Mouse (Mus musculus) neural tube, embryonic 13.5 days (tissue): ENCODE data around the gene Zg16. TPM values are rescaled to one million over a fixed set of nuclear protein-coding genes. Genes with fewer than 3 reads are reported as not detected.

Source experiments
- ATAC-seq: fragments of 200-750 bp; cut with Nextera tagmentation; 2 replicates; pipeline ENCODE4 v1.8.0; 2017; ENCODE audit warnings: low read depth, mild to moderate bottlenecking, moderate TSS enrichment, moderate library complexity
- H3K27ac ChIP-seq: fragments of 300-500 bp; sonication (generic); replicated peaks from 2 replicates; pipeline ENCODE4 v1.5.1; 2015; ENCODE audit warnings: moderate library complexity, mild to moderate bottlenecking, inconsistent platforms
- H3K27me3 ChIP-seq: fragments of 300-500 bp; sonication (generic); 2 replicates; pipeline ENCODE4 v1.6.1; 2015; ENCODE audit warnings: mild to moderate bottlenecking, inconsistent platforms
- H3K36me3 ChIP-seq: fragments of 300-500 bp; sonication (generic); 2 replicates; pipeline ENCODE4 v1.6.1; 2015; ENCODE audit warnings: mild to moderate bottlenecking, inconsistent platforms
- H3K4me1 ChIP-seq: fragments of 300-500 bp; sonication (generic); replicated peaks from 2 replicates; pipeline ENCODE4 v1.6.1; 2015; ENCODE audit warnings: inconsistent platforms
- H3K4me2 ChIP-seq: fragments of 300-500 bp; sonication (generic); 2 replicates; pipeline ENCODE4 v1.6.1; 2015; ENCODE audit warnings: inconsistent platforms, mild to moderate bottlenecking, moderate library complexity
- H3K4me3 ChIP-seq: fragments of 300-500 bp; sonication (generic); 2 replicates; pipeline ENCODE4 v1.5.1; 2015; ENCODE audit warnings: mild to moderate bottlenecking, inconsistent platforms
- H3K9ac ChIP-seq: fragments of 300-500 bp; sonication (generic); 2 replicates; pipeline ENCODE4 v1.6.1; 2015; ENCODE audit warnings: moderate library complexity, mild to moderate bottlenecking, inconsistent platforms
- H3K9me3 ChIP-seq: fragments of 300-500 bp; sonication (generic); 2 replicates; pipeline ENCODE4 v1.6.1; 2016; ENCODE audit warnings: inconsistent platforms
- WGBS: fragments of 180-500 bp; shearing (Covaris S2); methylation state at CpG from one replicate; pipeline ENCODE4 v1.1.7; 2015; 5-methylcytosine and 5-hydroxymethylcytosine counted together
- polyA plus RNA-seq: library from polyadenylated mRNA; unstranded; fragments of >200 nt; fragmentation: Nextera tagmentation; extraction: Ambion mirVana; gene quantifications from 2 replicates; pipeline ENCODE4 v1.2.1, GENCODE M21; 2015

Gene Zg16
- polyA plus RNA-seq, 1 experiment from 2014 or later = not detected

DNA sequence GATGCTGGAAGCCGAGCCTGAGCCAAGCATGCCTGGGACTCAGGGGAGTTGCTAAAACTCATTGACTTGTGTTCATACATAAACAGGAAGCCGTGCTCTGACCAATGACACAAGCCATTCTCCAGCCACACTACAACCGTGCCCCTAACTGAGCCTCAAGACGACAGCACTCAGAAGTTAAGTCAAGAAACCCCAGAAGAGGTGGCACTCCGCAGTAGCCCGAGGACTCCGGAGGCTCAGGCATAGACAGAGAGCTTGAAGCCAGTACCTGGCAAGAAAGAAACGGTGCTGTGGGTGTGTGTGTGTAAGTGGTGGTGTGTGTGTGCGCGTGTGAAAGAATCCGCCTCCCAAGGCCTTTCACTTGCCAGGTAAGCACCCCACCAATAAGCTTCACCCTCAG, 27.8 kb upstream of the Zg16 start:
- Histone ChIP-seq H3K4me3 (no peak overlapping the region), H3K36me3 (no peaks in the 10 kb centered on the region), H3K9ac (no peak overlapping the region), H3K4me1 (peaks cover 12% of the 10 kb centered on the region), H3K4me2 (no peak overlapping the region), H3K9me3 (no peaks in the 10 kb centered on the region), H3K27ac (no peak overlapping the region), H3K27me3 (peaks cover 2% of the 10 kb centered on the region; the same call in 1 of the 2 replicates)
- no peak for ATAC-seq
- 88% methylated on average over 11 of the region's 11 CpGs for WGBS

DNA sequence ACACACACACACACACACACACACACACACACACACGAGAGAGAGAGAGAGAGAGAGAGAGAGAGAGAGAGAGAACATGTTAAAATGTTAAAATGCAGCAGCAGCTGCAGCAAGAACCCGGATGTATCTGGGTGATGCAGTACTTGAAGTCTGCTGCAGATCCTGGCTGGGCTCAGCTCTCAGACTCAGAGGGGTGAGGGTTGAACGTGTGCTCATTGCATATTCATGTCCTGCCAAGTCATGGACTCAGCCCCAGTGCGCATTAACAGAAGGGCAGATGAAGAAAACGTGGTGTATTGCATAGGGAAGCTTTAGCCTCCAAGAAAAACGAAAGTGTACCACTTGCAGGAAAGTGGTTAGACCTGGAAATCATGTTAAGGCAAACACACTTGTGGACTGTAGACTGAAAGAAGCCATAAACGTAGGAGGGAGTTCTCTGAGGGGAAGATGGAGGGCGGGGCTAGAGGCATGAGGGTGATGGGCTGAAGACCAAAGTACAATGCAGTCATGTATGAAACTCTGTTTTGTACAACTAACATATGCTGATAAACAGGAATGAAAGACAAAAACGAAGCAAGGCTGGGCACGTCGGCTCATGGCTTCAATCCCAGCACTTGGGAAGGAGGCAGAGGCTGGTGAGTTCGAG, 26.6 kb upstream of the Zg16 start:
- 49% methylated on average over 12 of the region's 12 CpGs for WGBS
- no peaks in the 10 kb centered on the region for H3K36me3 ChIP-seq

DNA sequence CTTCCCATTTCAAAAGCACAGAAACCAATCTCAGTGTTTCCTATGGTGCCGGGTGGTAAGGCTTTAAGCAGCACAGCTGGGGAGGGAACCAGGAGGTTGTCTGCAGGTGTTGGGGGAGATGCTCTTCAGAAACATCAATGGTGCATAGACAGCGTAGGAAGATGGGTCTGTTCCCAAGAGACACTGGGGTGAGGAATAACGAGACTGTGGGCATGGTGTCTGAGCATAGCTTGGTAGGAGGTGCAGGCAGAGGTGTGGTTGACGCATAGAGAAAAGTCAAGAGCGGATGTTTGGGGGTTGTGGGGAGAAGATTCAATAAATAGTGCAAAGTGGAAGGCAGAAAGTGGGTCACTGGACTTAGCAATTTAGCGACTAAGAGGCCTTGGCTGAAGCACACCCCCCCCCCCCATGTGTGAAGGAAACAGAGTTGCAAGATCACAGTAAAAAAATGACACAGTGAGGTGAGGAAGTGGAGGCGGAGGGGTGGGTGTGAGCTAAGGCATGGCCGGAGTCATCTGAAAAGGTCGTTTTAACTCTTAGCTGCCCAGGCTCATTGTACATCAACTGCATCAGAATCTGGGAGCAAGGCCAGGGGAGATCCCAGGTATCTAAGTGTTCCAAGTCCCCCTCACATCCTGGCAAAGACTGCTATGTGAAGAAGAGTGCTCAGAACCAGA, 25.9 kb upstream of the Zg16 start:
- no peak for ATAC-seq

More for the DNA sequence above, 26.6 kb upstream of the Zg16 start:
- H3K4me3 ChIP-seq = no peak overlapping the region
- H3K27me3 ChIP-seq = no peaks in the 10 kb centered on the region
- no peak overlapping the region for H3K9ac ChIP-seq
- ATAC-seq = no peak
- H3K4me1 ChIP-seq = peaks cover 12% of the 10 kb centered on the region
- H3K27ac ChIP-seq = no peak overlapping the region
- H3K4me2 ChIP-seq = no peak overlapping the region
- no peaks in the 10 kb centered on the region for H3K9me3 ChIP-seq

DNA sequence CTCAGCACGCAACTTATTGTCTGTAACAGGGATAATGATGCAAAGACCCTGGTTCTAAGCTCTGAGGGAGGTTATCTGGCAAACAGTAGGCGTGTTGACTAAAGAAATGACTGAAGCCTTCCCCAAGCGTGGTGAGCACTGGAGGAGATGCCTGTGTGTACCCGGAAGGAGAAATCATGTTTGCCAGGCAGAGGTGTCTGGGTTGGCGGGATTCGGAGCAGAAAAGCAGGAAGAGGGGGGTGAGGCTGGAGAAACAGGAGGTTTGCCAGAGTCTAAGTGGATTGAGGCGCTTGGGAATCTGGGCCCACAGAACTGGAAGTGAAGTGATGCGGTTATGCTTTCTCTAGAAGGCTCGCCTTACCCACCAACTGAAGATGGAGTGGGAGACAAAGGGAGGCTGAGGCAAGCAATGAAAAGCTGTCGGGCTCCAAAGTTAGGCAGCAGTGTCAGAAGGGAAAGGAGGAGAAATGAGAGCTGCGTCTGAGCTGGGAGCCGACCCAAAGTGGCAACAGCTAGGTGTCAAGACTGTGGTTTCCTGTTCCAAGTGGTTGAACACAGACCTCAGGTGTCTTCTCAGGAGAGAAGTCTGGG, 25.2 kb upstream of the Zg16 start:
- Histone ChIP-seq H3K4me3 (no peak overlapping the region), H3K9me3 (no peaks in the 10 kb centered on the region), H3K27me3 (no peaks in the 10 kb centered on the region), H3K4me1 (peaks cover 6% of the 10 kb centered on the region; the same call in 1 of the 2 replicates), H3K9ac (no peak overlapping the region), H3K36me3 (no peaks in the 10 kb centered on the region), H3K4me2 (no peak overlapping the region), H3K27ac (no peak overlapping the region)
- ATAC-seq = no peak
- WGBS = 86% methylated on average over 12 of the region's 12 CpGs

More for the DNA sequence above, 25.9 kb upstream of the Zg16 start:
- H3K27ac ChIP-seq = no peak overlapping the region
- no peaks in the 10 kb centered on the region for H3K27me3 ChIP-seq
- H3K4me2 ChIP-seq = no peak overlapping the region
- no peak overlapping the region for H3K4me3 ChIP-seq
- WGBS = 51% methylated on average over 9 of the region's 9 CpGs
- H3K36me3 ChIP-seq = no peaks in the 10 kb centered on the region
- H3K9me3 ChIP-seq = no peaks in the 10 kb centered on the region
- no peak overlapping the region for H3K9ac ChIP-seq
- H3K4me1 ChIP-seq = peaks cover 9% of the 10 kb centered on the region; the same call in 1 of the 2 replicates

DNA sequence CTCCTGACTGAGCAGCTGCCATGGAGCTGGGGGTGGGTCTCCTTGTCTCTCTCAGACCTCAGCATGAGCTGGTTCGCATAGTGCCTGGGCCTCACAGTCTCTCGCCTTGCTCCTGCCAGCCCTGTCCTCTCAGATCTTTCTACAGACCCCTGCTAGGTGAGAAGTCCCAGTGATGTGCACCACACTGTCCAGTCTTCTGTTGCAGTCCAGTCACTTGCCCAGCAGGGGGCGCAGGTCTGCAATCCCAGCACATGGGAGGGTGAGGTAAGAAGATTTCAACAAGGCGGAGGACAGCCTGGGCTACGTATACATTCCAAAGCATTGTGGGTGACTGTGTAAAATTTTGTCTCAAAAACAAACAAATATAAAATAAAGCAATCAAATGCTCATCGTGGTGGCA, 24.3 kb upstream of the Zg16 start:
- H3K4me2 ChIP-seq = no peak overlapping the region
- H3K27me3 ChIP-seq = no peaks in the 10 kb centered on the region
- H3K4me1 ChIP-seq = peaks cover 4% of the 10 kb centered on the region; the same call in 1 of the 2 replicates
- no peak overlapping the region for H3K4me3 ChIP-seq
- ATAC-seq = no peak
- H3K36me3 ChIP-seq = no peaks in the 10 kb centered on the region
- WGBS = 46% methylated on average over 6 of the region's 6 CpGs
- H3K9me3 ChIP-seq = no peaks in the 10 kb centered on the region
- H3K27ac ChIP-seq = no peak overlapping the region
- H3K9ac ChIP-seq = no peak overlapping the region

DNA sequence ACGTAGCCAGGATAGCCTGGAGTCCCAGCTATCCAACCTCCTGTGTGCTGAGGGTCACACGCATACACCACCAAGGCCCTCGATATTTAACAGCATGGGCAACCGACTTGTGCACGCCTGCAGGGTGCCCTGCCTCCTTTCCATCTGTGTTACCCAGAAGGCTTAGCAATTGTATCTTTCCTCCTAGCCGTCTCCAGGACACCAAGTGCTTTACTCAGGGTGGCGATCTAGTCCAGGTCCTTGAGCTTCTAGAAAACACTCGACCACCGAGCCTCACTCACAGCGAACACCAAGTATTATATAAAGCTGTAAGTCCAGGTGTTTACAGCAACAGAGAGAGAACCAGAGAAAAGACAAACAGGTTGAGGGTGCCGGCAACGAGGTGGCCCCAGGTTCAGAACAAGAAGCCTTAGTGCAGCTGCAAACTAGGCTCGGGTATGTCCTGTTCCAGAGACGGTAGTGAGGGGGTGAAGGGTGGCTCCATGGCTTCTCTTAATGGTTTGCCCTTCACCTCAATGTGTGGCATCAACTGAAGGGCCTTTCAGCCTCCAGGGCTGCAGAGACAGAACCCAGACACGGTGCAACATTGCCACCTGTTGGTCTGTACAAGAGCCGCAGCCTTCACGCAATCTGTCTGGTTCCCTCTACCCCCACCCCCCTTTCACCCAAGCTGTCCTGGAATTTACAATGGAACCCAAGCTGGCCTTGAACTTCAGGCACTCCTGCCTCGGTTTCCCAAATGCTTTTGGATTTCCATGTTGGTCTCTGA, 23.3 kb upstream of the Zg16 start:
- Histone ChIP-seq H3K4me2 (no peak overlapping the region), H3K4me1 (no peaks in the 10 kb centered on the region), H3K27ac (no peak overlapping the region), H3K36me3 (no peaks in the 10 kb centered on the region), H3K9me3 (no peaks in the 10 kb centered on the region), H3K27me3 (no peaks in the 10 kb centered on the region), H3K4me3 (no peak overlapping the region), H3K9ac (no peak overlapping the region)
- peak; percentile 70 for ATAC-seq
- 47% methylated on average over 18 of the region's 18 CpGs for WGBS

DNA sequence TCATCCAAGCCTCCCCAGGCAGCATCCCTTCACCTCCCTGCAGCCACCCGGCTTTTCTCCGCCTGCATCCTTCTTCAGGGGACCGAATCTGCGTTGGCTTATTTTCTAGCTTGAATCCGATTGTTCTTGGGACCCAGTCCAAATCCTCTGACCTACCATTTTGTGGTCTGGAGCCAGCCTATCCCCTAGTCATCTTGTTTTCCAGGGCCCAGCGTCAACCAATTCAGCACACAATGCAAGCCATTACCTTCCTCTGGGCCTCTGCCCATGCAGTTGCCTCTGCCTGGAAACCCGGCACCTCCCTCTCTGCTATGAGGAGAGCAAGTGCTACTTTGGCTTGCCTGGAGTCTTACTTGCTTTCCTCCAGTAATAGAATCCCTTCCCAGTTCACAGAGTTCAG, 18.4 kb upstream of the Zg16 start:
- Histone ChIP-seq H3K4me3 (no peak overlapping the region), H3K4me2 (no peak overlapping the region), H3K9me3 (no peaks in the 10 kb centered on the region), H3K27ac (no peak overlapping the region; the same call in 1 of the 2 replicates), H3K36me3 (no peaks in the 10 kb centered on the region), H3K9ac (no peak overlapping the region), H3K27me3 (no peaks in the 10 kb centered on the region), H3K4me1 (peaks cover 9% of the 10 kb centered on the region)
- WGBS = 70% methylated on average over 7 of the region's 7 CpGs
- no peak for ATAC-seq

DNA sequence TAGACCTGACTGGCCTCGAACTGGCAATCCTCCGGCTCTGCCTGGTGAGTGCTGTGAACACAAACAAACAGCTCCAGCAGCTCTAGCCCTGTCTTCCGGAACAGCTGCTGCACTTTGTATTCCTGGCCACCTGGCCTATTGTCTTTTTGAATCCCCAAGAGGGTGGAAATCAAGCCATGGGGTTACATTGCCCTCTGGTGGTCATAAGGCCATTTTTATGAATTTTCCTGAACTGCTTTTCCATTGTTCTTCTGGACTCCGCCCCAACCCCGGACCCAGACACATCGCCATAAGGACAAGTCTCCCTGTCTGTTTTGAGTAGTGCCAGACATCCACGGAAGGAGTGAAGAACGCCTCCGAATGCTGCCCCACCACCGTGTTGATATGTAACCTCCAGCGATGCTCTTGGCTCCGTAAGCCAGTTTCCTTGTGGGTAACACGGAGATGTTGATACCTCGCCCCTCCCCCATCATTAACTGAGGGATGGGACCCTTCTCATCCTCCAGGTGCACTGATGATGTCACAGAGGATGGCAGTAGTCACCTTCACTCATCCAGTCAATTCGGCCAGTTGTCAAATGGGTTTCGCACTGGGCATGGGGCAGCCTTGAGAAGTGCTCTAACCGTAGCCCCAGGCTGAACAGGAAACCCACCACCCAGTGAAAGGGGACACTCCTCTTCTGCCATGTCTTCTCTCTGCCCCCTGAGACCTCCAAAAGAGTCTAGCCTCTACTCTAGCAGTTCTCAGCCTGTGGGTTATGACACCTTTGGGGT, 17.6 kb upstream of the Zg16 start:
- Histone ChIP-seq H3K36me3 (no peaks in the 10 kb centered on the region), H3K4me3 (peak overlapping the region; percentile 30), H3K27me3 (no peaks in the 10 kb centered on the region), H3K4me2 (peak overlapping the region; percentile 53), H3K27ac (peak overlapping the region; percentile 74), H3K9me3 (no peaks in the 10 kb centered on the region), H3K9ac (peak overlapping the region; percentile 71), H3K4me1 (peaks cover 9% of the 10 kb centered on the region)
- peak; percentile 85 for ATAC-seq
- WGBS = 17% methylated on average over 17 of the region's 17 CpGs

DNA sequence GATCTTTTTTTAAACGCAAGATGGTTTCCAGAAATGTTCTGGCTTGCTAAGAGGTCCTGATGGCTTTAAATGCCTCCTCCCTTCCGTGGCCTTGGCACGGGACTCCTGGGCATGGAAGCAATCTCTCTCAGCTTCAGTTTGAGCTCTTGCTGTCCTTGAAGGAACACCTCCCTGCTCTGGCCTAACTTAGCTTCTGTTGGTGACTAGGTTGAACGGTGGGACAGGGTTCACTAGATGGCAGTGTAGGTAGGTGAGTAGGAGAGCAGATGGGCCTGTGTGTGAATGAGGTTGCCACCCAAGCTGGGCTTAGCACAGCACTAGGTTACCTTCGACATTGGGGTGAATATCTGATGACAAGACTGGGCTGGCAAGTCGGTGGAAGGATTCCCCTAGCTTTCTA, 16.8 kb upstream of the Zg16 start:
- WGBS = 75% methylated on average over 6 of the region's 6 CpGs
- no peaks in the 10 kb centered on the region for H3K27me3 ChIP-seq
- no peaks in the 10 kb centered on the region for H3K36me3 ChIP-seq
- H3K9me3 ChIP-seq = no peaks in the 10 kb centered on the region
- H3K4me3 ChIP-seq = no peak overlapping the region
- no peak overlapping the region for H3K4me2 ChIP-seq
- no peak for ATAC-seq
- H3K4me1 ChIP-seq = peaks cover 9% of the 10 kb centered on the region
- H3K27ac ChIP-seq = peak overlapping the region; percentile 57; the same call in 1 of the 2 replicates
- no peak overlapping the region for H3K9ac ChIP-seq

DNA sequence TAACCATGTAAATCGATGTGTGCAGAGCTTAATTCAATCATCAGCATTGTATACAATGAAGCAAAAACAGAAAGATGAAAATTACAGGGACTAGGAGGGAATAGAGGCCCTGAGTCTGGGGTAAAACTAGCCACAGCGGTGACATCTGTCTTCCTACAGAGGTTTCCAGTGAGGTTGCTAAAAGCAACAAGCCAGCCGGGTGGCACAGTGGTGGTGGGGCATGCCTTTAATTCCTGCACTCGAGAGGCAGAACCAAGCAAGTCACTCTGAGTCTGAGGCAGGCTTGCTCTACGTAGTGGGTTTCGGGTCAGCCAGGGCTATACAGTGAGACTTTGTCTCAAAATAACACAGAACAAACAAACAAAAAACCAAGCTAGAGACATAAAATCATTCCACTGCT, 15.0 kb upstream of the Zg16 start:
- no peak overlapping the region for H3K9ac ChIP-seq
- WGBS = 82% methylated on average over 6 of the region's 6 CpGs
- H3K36me3 ChIP-seq = no peaks in the 10 kb centered on the region
- H3K9me3 ChIP-seq = no peaks in the 10 kb centered on the region
- ATAC-seq = no peak
- H3K4me2 ChIP-seq = no peak overlapping the region
- H3K4me1 ChIP-seq = peaks cover 9% of the 10 kb centered on the region
- H3K27ac ChIP-seq = no peak overlapping the region
- no peak overlapping the region for H3K4me3 ChIP-seq
- no peaks in the 10 kb centered on the region for H3K27me3 ChIP-seq

DNA sequence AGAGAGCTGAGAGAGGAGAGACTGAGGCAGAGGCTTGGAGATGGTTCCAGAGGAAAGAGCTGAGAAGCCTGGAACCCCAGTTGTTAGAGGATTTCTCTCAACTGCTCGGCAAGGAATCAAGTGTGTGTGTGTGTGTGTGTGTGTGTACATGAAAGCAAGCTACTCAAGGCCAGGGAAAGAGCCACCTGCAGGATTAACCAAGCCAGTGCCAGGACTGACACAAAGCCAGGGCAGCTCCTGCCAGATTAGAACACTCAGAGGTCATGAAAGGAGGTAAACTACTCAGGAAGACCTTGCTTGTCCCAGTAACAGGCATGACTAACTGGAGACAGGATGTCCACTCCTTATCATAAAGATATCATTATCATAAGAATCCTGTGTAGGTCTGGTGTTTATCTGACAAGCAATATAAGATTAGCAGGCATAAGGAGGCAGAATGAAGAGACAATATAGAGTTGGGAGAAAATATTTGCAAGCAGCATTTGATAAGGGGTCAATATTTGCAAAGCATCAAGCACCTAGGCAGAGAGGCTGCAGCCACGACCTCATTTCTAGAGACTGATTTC, 14.4 kb upstream of the Zg16 start:
- H3K9me3 ChIP-seq = no peaks in the 10 kb centered on the region
- H3K4me1 ChIP-seq = peaks cover 9% of the 10 kb centered on the region
- no peak overlapping the region for H3K9ac ChIP-seq
- ATAC-seq = no peak
- WGBS = 53% methylated on average over 2 of the region's 2 CpGs
- no peak overlapping the region for H3K4me2 ChIP-seq
- H3K4me3 ChIP-seq = no peak overlapping the region
- no peaks in the 10 kb centered on the region for H3K27me3 ChIP-seq
- no peaks in the 10 kb centered on the region for H3K36me3 ChIP-seq
- no peak overlapping the region for H3K27ac ChIP-seq
